ENCODE assay signal across 11 mouse cellular contexts in the genomic region with DNA sequence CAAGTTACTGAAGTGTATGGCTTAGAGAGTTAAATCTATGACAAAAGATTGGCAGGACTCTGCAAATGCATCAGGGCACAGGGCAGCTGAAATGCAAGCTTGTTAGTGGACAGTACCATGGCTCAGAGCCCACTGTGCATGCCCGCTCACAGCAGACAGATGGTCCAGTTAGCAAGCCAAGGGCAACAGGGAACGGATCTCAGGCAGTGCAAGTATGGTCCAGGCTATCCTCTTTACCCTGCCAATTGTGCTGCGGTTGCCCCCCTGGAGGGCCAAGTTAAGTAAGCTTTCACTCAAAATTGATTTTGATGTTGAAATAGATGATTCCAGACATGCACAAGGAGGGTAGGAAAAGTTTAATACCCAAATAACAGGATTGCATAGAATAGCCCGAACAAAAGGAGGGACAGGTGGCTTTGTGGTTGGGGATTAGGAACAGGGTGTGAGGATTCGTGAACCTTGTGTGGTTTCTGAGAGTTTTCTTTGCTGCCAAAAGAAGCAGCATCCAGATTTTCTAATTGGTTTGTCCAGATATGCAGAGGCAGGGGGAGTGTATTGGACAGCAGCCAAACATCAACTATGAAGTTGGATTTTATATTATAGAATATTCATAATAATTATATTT.
DNase-seq lines count a peak whose midpoint lies in the region; ATAC-seq lines count a peak whose summit lies in the region.
"Had no signal": no experiment of that assay in that cellular context is flagged by ENCODE, and none has a peak within 500 bp of the region (broad histone marks: within the 10 kb centered on the region; RNA-seq: fewer than 3 reads in every experiment).

No protein-coding gene starts in this region.

- DNase-seq in adrenal gland, postnatal 14 days = peak; percentile 5
- no peak for DNase-seq in adrenal gland, adult (ENCODE audit: inconsistent age in 2 of 2, low spot score in 1 of 2)
- DNase-seq in midbrain, embryonic 11.5 days (ENCODE audit: low spot score, missing footprints) = no peak
- no peak for DNase-seq in urinary bladder, adult 2 months (ENCODE audit: low spot score)
- DNase-seq in kidney, postnatal 10 days = no peak
- DNase-seq in left cerebral cortex, adult 18-20 months (ENCODE audit: low spot score in 2 of 2) = no peak
- DNase-seq: adrenal gland, postnatal 10 days had no signal

- no peaks in the 10 kb centered on the region for H3K36me3 ChIP-seq in embryonic facial prominence, embryonic 12.5 days
- no peaks in the 10 kb centered on the region for H3K36me3 ChIP-seq in midbrain, embryonic 11.5 days (ENCODE audit: control insufficient read depth, insufficient read depth, low read length)
- H3K36me3 ChIP-seq: G1E; lung, embryonic 15.5 days had no signal

- H3K9ac ChIP-seq in embryonic facial prominence, embryonic 12.5 days = no peak overlapping the region
- no peak overlapping the region for H3K9ac ChIP-seq in midbrain, embryonic 11.5 days (ENCODE audit: low read length)
- H3K9ac ChIP-seq: lung, embryonic 15.5 days had no signal

- H3K4me1 ChIP-seq in embryonic facial prominence, embryonic 12.5 days = peaks cover 7% of the 10 kb centered on the region
- H3K4me1 ChIP-seq in midbrain, embryonic 11.5 days (ENCODE audit: control insufficient read depth, insufficient read depth, low read length) = no peaks in the 10 kb centered on the region
- H3K4me1 ChIP-seq: lung, embryonic 15.5 days had no signal

- no peaks in the 10 kb centered on the region for H3K9me3 ChIP-seq in embryonic facial prominence, embryonic 12.5 days
- no peaks in the 10 kb centered on the region for H3K9me3 ChIP-seq in midbrain, embryonic 11.5 days (ENCODE audit: control insufficient read depth, low read length)
- H3K9me3 ChIP-seq: G1E; lung, embryonic 15.5 days had no signal

- no peak overlapping the region for H3K4me2 ChIP-seq in embryonic facial prominence, embryonic 12.5 days (replicated peaks)
- H3K4me2 ChIP-seq in midbrain, embryonic 11.5 days = no peak overlapping the region
- H3K4me2 ChIP-seq: lung, embryonic 15.5 days had no signal

- peak overlapping the region; percentile 31; the same call in 1 of the 2 replicates for H3K27ac ChIP-seq in embryonic facial prominence, embryonic 12.5 days
- H3K27ac ChIP-seq in midbrain, embryonic 11.5 days (ENCODE audit: low read depth, low read length) = no peak overlapping the region
- H3K27ac ChIP-seq: lung, embryonic 15.5 days had no signal

- ATAC-seq in cerebellum, adult (ENCODE audit: insufficient number of reproducible peaks, low FRiP score, low TSS enrichment) = peak; percentile 99
- peak; percentile 62; the same call in 1 of the 2 replicates for ATAC-seq in embryonic facial prominence, embryonic 12.5 days (ENCODE audit: insufficient number of reproducible peaks, insufficient read depth, low FRiP score, low TSS enrichment)
- ATAC-seq in midbrain, embryonic 11.5 days (ENCODE audit: low FRiP score) = peak; percentile 80

- no peaks in the 10 kb centered on the region for H3K27me3 ChIP-seq in embryonic facial prominence, embryonic 12.5 days
- H3K27me3 ChIP-seq in midbrain, embryonic 11.5 days (ENCODE audit: control insufficient read depth, insufficient read depth, low read length) = no peaks in the 10 kb centered on the region
- H3K27me3 ChIP-seq: lung, embryonic 15.5 days had no signal

- 53% methylated on average over 5 of the region's 5 CpGs for WGBS in embryonic facial prominence, embryonic 12.5 days
- WGBS in midbrain, embryonic 11.5 days = 46% methylated on average over 5 of the region's 5 CpGs

- H3K4me3 ChIP-seq in embryonic facial prominence, embryonic 12.5 days = no peak overlapping the region
- H3K4me3 ChIP-seq in midbrain, embryonic 11.5 days (ENCODE audit: low read depth, low read length) = no peak overlapping the region
- H3K4me3 ChIP-seq: lung, embryonic 15.5 days had no signal
